Mouse (Mus musculus) fat pad, adult 2 months (tissue): ENCODE measurements at regions not wholly inside any gene's neighbourhood (a gene's known extent, or its start where the extent isn't known, plus 50 kb on each side); places are given as distances from the start of the nearest gene placed in this dataset.

Experiments used
- DNase-seq: peaks from one replicate; pipeline ENCODE4 v3.0.0-alpha.2; 2011; ENCODE audit warnings: low read depth, low spot score; ENCODE audit errors: extremely low read depth

DNA sequence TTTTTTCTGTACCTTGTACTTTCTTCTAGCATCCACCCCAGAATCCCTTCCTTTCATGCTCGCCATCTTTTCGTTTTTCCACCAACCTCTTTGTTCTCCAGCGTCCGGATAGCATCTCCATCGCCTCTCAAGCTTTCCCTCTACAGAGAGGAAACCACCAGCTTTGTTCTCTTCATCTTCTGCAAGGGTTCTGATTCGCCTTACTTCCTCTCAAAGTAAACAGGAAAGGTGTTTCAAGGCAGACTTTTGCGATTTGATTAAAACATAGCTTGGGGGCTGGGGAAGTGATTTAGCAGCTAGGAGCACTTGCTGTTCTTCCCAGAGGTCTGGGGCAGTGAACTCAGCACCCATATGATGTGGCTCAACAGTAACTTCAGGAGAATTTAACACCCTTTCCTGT, 71.4 kb downstream of the Emp1 start:
- DNase-seq = no peak

GRCm38 (mm10) chr6:135436315-135436714, 74.0 kb downstream of the Emp1 start:
- no peak for DNase-seq

DNA sequence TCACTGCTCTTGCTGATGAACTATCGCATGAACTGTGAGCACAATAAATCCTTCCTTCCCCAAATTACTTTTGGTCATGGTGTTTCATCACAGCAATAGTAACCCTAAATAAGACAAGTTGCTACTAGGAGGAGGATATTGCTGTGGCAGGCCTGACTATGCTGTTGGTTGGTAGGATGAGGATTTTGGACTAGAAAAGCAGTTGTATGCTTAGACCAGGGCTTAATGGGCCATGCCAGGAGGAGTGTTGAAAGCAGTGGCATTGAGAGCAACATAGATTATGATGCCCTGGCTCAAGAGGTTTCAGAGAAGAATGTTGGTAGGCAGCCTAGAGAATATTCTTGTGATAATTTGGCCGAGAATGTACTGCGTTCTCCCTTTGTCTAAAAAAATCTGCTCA, 75.9 kb downstream of the Emp1 start:
- peak; percentile 56 for DNase-seq

DNA sequence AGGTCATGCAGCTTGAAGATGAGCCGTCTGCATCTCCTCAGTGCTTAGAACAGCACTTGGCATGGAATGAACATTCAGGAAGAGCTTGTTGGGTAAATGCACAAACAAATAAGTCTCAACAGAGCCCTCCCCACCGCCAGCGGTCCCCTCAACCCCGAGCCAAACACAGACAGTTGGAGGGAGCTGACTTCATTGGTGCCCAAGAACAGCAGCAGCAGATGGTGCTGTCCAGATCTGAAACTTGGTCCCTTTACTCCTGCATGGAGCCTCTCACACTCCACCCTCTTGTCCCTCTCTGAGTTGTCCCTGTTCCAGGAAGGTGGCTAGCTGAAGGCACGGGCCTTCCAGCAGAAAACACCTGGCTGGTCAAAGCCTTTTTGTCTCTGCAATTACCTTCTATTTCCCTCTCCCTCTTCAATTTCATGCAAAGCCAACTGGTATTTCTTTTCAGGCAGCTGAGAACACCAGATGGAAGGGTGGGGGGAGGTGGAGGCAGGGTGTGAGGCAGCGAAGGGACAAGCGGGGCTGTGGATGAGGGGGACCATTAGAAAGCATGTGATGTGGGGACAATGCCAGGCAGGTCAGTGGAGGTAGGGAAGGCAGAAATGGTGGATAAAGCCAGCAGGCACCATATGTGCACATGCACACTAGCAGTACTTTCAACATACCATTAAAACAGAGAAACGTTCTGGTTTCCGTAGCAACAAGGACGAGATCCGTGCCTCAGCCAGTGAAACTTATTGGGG, 79.0 kb downstream of the Emp1 start:
- DNase-seq = no peak

GRCm38 (mm10) chr6:135444661-135445060, 82.3 kb downstream of the Emp1 start:
- no peak for DNase-seq

DNA sequence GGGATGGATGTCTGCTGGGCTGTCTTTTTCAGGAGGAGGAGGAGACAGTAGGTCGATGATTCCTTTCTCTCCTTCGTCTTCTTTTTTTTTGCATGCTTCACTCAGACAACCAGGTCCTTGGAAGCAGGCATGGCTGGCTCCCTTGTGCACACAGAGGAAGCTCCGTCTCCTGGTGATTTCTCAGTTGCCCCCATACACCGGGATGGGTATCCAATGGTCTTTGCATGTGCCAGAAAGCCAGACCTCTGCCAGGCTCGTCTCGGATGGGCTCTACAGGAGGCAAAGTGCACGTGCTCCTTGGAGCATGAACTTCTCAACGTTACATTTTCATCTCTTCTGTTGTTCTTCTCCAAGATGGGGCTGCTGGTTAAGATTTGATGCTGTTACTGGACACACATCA, 82.7 kb downstream of the Emp1 start:
- DNase-seq = no peak

GRCm38 (mm10) chr6:135447801-135448200, 85.5 kb downstream of the Emp1 start:
- no peak for DNase-seq

DNA sequence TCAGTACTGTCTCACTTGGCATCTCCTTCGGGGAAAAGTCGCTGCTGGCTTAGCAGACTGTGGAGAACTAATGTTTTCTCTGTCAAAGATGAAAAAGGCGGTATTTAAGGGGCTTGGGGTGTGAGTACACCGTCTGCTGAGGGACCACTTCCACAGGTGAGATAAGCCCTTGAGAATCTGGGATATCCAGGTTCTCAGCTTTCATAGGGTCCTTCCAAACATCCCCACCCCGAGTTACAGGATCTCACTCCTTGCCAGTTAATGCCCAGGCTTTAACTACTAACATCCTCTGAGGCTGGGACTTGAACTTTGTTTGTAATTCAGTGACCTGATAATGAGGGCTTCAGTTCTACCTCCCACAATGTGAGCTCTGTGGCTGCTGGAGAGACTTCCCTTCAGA, 86.9 kb downstream of the Emp1 start:
- no peak for DNase-seq

DNA sequence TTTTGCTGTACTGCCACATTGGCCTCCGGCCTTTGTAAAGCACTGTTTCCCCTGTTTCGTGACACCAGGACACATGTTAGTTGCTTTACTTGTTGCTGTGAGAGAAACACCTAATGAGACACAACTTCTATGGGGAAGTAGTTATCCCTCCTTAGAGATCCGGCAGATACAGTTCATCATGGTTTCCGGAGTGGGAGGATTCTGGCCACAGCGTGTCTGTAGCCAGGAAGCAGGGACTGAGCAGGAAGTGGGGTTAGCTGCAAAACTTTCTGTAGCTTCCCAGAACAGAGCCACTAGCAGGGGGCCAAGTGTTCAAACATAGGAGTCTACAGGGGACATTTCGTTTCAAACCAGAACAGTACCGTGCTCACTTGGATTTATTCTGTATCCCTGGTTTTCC, 88.2 kb downstream of the Emp1 start:
- no peak for DNase-seq

DNA sequence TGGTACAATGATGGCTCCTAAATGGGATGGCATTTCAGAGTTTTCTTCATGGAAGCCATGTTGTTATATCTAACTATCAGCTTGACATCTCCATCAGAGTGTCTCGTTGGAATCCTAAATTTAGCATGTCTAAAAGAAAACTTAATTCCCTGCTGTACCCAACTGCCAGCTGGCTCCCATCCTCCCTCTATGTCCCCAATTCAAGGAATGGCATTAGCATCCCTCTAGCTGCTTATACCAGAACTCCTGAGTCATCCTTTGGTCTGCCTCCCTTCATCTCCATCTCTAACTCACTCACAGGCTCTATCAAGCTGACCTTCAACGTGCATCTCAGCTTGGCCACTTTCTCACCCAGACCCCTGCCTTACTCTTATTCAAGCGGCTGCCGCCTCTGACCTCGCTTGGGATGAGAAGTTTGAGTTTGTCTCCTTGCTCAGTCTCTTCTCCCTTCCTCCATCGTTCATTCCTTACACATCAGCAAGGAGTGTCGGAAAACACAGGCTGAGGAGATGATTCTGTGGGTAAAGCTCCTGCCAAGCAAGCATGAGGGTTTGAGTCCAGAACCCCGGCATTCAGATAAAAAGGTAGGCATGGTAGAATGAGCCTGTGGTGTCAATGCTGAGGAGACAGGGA, 88.9 kb downstream of the Emp1 start:
- DNase-seq = no peak

DNA sequence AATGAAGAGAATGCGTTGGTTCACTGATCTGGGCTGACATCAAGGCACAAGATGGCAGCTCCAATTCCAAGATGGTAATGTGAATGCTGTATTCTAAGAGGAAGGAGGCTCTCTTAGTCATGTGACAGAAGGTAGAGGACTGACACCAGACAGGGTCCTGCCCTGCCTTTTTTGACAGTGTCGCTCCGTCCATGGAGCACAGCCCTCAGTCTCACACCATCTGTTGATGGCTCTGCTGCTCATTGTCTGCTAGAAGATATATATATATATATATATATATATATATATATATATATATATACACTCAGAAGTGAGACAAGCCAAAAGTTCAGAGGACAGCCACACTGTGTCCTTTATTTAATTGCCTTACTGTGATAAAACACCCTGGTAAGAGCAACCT, 90.7 kb downstream of the Emp1 start:
- DNase-seq = no peak

DNA sequence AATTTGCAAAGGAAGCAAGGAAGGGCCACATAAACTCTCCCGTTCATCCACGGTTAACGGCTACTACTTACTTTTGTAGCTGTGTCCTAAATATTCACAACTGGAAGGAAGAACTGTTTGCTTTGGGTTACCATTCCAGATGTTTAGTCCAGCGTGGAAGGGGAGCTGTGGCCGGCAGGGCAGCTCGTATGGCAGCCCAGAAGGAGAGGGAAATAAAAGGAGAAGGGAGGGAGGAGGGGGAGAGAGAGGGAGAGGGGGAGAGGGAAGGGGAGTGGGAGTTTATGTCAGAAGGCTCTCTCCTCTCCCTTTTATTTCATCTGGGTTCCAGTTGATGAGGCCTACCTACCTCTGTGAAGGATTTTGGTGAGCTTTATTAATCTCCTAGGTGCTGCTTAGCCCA, 110.2 kb downstream of the Emp1 start:
- DNase-seq = no peak

GRCm38 (mm10) chr6:135473146-135473545, 110.8 kb downstream of the Emp1 start:
- peak; percentile 56 for DNase-seq

DNA sequence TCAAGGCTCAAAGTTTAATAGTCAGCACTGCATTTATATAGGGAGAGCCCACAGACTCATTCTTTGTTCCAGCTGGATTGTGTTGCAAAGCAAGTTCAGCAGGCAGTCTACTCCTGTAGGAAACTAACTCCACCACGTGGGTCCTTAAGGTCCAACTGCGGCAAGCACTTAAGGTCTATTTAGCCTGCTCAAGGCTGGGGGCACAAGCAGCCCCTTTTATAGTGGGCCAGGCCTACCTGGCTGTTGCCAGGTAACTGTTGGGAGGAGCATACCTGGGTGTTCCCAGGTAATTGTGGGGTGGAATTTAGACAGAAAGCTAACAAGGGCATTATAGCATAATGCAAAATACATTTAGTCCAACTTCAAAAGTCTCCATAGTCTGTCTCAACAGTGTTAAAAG, 126.5 kb downstream of the Emp1 start:
- no peak for DNase-seq

GRCm38 (mm10) chr6:135493983-135494382, 131.6 kb downstream of the Emp1 start:
- no peak for DNase-seq

DNA sequence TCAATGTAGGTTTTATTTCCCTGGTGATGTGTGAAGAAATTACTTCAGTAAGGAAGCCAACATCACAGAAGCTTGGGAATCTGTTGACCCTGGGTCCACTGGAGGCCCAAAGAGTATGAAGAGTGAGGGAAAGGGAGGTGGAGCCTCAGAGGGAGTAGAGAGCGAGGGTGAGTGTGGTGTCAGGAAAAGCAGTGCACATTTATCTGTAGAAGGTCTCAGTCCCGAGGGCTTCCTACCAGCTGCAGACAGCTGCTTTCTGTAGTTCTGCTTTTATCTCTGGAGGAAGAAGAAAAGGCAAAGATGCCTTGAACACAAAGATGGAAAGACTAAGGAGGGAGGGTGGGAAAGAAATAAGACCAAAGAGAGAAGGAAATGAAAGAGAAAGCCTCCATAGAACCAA, 133.5 kb downstream of the Emp1 start:
- DNase-seq = no peak

DNA sequence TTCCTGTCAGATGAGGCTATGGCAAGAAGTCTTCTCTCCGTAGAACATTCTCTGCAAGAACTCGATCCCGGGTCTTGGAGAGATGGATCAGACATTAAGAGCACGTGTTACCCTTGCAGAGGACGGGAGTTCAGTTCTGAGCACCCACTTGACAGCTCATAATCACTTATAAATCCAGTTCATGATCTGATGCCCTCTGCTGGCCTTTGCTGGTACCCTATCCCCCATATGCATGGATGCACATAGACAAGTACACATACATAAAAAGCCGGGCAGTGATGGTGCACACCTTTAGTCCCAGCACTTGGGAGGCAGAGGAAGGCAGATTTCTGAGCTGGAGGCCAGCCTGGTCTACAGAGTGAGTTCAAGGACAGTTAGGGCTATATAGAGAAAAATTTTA, 136.2 kb downstream of the Emp1 start:
- no peak for DNase-seq

DNA sequence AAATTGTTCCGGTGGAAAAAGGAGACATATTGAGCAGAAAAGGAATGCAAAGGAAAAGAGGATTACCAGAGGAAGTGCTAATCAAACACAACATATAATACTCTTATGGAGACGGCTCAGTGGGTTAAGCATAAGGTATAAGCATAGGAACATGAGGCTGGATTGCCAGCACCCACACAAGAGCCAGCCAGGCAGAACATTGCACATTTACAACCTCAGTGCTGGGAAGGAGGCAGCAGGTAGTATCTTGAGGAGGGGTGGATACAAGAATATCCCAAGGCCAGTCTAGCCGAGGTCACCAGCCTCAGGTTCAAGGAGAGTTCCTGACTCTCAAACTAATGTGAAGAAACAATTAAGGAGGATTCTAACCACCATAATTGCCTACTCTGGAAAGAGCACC, 138.0 kb downstream of the Emp1 start:
- DNase-seq = no peak

GRCm38 (mm10) chr6:135501791-135502190, 139.4 kb downstream of the Emp1 start:
- no peak for DNase-seq

GRCm38 (mm10) chr6:135502405-135502804, 140.1 kb downstream of the Emp1 start:
- DNase-seq = no peak

GRCm38 (mm10) chr6:135518710-135519437, 156.5 kb downstream of the Emp1 start:
- no peak for DNase-seq

DNA sequence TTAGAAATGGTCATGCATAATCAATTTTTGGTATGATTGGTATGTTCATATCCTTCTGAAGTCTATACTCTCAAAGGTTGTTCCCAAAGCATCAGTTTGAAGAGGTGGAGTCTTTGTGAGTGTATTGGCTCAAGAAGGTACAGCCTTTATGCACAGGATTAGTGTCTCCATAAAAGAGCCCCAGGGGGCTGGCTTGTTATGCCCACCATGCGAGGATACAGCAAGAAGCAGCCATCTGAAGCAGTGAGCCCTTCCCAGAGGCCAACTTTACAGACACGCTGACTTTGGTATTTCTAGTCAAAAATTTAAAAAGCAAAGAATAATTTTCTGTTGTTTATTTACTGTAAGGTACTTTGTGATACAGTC, 157.1 kb downstream of the Emp1 start:
- DNase-seq = no peak
